Mouse (Mus musculus): Measurements from ENCODE around the gene Dach1. TPM values are rescaled to one million over a fixed set of nuclear protein-coding genes. Genes with fewer than 3 reads are reported as not detected.
A peak's percentile ranks its signal among the peaks of the same experiment; 100 is the strongest.

The Dach1 gene
- polyA plus RNA-seq, 1 experiment from 2014 or later, result 33.7 TPM

DNA sequence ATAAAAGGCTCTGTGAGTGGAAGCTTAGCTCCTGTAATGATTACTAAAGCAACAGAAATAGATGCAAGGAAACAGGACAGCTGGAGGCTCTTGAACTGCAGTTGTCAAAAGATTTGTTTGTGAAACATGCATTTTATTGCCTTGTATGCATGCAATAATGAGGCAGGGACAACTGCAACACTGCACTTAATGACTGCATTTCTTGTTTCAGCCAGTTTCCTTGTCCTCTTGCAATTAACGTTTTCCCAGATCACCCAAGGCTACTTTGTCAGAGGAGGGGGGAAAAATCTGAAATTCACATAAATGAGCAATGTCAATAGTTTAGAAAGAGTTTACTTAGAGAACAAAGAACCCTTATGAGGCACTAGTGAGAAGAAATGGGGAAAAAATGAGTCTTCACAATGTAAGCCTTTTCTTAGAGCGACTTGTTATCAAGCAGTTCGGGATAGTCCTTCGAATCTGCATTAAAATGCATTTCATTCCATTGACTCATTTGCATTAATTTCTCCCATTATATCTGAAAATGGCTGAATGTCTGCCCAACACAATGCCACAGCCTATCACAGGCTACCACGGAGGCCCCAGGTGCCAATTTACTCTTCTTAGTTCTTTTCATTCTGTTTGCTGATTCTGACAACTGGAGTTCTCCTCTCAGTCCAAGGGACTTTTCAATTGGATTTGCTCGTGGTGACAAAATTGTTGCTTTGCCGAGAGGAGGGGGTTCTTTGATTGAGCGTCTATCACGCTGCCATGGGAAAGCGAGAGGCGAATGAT, 96.7 kb downstream of the Dach1 start:
- 24% methylated on average over 11 of the region's 11 CpGs for WGBS
- H3K4me1 ChIP-seq (replicated peaks; ENCODE audit: control insufficient read depth, insufficient read depth, low read length), result peaks cover 12% of the 10 kb centered on the region
- no peak overlapping the region for H3K4me3 ChIP-seq (ENCODE audit: low read depth, low read length)
- peak overlapping the region; percentile 70 for H3K27ac ChIP-seq (ENCODE audit: low read depth, low read length)
- H3K9me3 ChIP-seq (ENCODE audit: control insufficient read depth, low read length), result no peaks in the 10 kb centered on the region
- H3K4me2 ChIP-seq (replicated peaks; ENCODE audit: low read depth, low read length), result peak overlapping the region; percentile 12; the same call in 1 of the 2 replicates
- H3K36me3 ChIP-seq (ENCODE audit: control insufficient read depth, insufficient read depth, low read length), result no peaks in the 10 kb centered on the region
- peak; percentile 88 for ATAC-seq (ENCODE audit: low FRiP score)
- peak; percentile 52 for DNase-seq (ENCODE audit: low spot score)
- H3K27me3 ChIP-seq (ENCODE audit: control insufficient read depth, insufficient read depth, low read length), result no peaks in the 10 kb centered on the region
- H3K9ac ChIP-seq (ENCODE audit: low read depth, low read length), result no peak overlapping the region

DNA sequence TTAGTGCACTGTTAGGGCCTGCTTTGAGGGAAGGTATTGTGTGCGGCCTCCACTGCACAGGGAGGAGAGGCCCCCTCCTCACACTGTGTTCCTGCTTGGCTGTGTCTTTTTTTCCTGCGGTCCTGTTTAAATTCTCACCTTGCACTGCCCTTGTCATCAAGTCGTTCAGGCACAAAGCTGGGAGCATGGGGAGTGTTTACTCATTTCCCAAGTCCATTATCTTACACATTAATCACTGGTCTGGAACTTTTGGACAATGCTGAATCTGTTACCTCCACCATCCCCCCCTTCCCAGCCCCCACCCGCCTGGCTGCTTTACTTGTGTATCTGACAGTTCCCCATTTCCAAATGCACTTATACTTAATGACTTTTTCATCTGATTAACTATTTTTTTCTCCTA, 97.7 kb downstream of the Dach1 start:
- DNase-seq (ENCODE audit: low spot score) (no peak), ATAC-seq (ENCODE audit: low FRiP score) (peak; percentile 68)
- Histone ChIP-seq H3K4me3 (ENCODE audit: low read depth, low read length) (no peak overlapping the region), H3K9ac (ENCODE audit: low read depth, low read length) (no peak overlapping the region), H3K36me3 (ENCODE audit: control insufficient read depth, insufficient read depth, low read length) (no peaks in the 10 kb centered on the region), H3K27me3 (ENCODE audit: control insufficient read depth, insufficient read depth, low read length) (no peaks in the 10 kb centered on the region), H3K9me3 (ENCODE audit: control insufficient read depth, low read length) (no peaks in the 10 kb centered on the region), H3K27ac (ENCODE audit: low read depth, low read length) (peak overlapping the region; percentile 70), H3K4me1 (replicated peaks; ENCODE audit: control insufficient read depth, insufficient read depth, low read length) (peaks cover 12% of the 10 kb centered on the region), H3K4me2 (replicated peaks; ENCODE audit: low read depth, low read length) (no peak overlapping the region)
- 16% methylated on average over 4 of the region's 4 CpGs for WGBS

DNA sequence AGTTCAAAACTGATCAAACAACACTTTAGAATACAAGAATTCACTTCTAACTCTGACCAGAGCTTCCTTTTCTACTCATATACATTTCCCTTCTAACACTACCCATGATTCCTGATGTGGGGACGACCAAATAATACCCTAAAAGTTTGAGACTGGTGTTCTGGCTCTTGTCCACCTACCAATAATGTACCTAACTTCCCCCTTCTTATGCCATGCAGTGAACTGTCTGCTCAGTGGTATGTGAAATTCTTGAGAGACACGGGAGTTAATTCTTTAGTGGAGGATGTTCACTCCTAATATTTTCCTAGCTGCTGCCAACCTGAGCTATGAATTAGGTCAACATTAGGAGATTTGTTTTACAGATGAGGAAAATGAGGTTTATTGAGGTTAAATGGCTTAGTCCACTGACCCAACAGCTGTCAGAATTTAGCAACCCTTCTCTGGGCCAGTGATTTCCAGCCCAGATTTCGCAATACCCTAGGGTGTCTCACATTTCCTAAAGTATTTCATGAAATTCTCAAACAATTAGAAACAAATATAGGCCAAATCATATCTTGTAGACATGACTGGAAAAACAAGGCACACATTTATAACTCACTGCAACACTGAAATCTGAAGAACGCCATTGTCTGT, 102.2 kb downstream of the Dach1 start:
- H3K9me3 ChIP-seq (ENCODE audit: control insufficient read depth, low read length), result no peaks in the 10 kb centered on the region
- DNase-seq (ENCODE audit: low spot score), result no peak
- H3K4me3 ChIP-seq (ENCODE audit: low read depth, low read length), result no peak overlapping the region
- H3K27ac ChIP-seq (ENCODE audit: low read depth, low read length), result no peak overlapping the region
- H3K9ac ChIP-seq (ENCODE audit: low read depth, low read length), result no peak overlapping the region
- H3K27me3 ChIP-seq (ENCODE audit: control insufficient read depth, insufficient read depth, low read length), result no peaks in the 10 kb centered on the region
- H3K36me3 ChIP-seq (ENCODE audit: control insufficient read depth, insufficient read depth, low read length), result no peaks in the 10 kb centered on the region
- H3K4me1 ChIP-seq (replicated peaks; ENCODE audit: control insufficient read depth, insufficient read depth, low read length), result peaks cover 9% of the 10 kb centered on the region
- 76% methylated on average over 4 of the region's 4 CpGs for WGBS
- no peak for ATAC-seq (ENCODE audit: low FRiP score)
- no peak overlapping the region for H3K4me2 ChIP-seq (replicated peaks; ENCODE audit: low read depth, low read length)

DNA sequence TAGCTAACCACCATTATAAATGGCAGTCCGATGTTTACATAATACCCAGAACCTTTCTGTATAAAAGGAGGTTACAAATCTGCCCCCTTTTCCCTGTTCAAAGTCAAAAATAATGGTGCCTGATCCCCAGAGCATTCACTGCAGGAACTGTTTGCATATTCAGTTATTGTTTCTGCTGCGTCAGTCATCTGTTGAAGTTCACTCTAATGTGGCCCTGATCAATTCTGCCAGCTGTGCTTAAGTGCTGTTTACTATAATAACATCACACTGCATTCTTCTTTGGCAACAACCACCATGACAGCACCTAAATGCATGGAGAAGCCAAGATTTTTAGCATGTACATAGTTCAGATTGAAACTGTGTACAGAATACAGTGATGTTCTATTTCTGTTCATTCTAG, 105.4 kb downstream of the Dach1 start:
- no peak overlapping the region for H3K27ac ChIP-seq (ENCODE audit: low read depth, low read length)

DNA sequence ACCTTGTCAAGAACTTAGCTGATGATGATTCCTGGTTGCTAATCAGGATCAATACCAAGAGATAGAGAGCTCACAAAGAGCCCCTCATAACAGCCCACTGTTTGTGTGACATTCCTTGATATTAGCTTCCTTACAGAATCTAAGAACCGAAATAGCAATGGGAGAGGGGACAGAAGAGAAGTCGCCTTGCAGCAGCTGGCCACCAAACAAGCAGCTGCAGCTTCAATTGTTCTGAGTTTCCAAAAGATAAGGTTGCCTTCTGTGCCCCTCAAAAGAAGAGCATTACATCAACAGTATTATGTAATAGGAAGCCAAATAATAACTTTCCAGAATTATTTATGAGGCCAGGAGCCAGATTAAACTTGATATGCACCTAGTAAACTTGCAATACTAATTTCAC, 120.2 kb downstream of the Dach1 start:
- no peaks in the 10 kb centered on the region for H3K4me1 ChIP-seq (replicated peaks; ENCODE audit: control insufficient read depth, insufficient read depth, low read length)

More for the DNA sequence above, 105.4 kb downstream of the Dach1 start:
- Histone ChIP-seq H3K9me3 (ENCODE audit: control insufficient read depth, low read length) (no peaks in the 10 kb centered on the region), H3K4me2 (replicated peaks; ENCODE audit: low read depth, low read length) (no peak overlapping the region), H3K27me3 (ENCODE audit: control insufficient read depth, insufficient read depth, low read length) (no peaks in the 10 kb centered on the region), H3K4me1 (replicated peaks; ENCODE audit: control insufficient read depth, insufficient read depth, low read length) (peaks cover 2% of the 10 kb centered on the region; the same call in 1 of the 2 replicates), H3K4me3 (ENCODE audit: low read depth, low read length) (no peak overlapping the region), H3K36me3 (ENCODE audit: control insufficient read depth, insufficient read depth, low read length) (no peaks in the 10 kb centered on the region), H3K9ac (ENCODE audit: low read depth, low read length) (no peak overlapping the region)
- ATAC-seq (ENCODE audit: low FRiP score), result peak; percentile 63
- DNase-seq (ENCODE audit: low spot score), result no peak
- WGBS, result 16% methylated on average over 2 of the region's 2 CpGs

DNA sequence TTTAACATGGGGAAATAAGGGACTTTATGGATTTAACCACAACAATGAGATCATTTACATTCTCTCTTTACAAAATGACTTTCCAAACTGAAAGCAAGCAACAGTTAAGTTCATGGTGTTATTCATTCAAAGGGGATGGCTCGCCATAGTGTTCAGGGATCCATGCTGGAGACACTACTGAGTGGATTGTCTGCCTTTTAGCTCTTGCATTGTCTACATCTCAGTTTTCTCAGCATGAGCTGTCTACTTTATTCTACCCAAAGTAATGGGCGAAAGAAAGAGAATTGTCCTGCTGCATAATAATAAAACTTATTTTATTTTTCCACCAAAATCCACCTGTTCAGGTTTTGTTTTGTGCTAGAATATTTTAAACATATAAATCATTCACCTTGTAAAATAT, 121.2 kb downstream of the Dach1 start:
- H3K9ac ChIP-seq (ENCODE audit: low read depth, low read length), result no peak overlapping the region
- DNase-seq (ENCODE audit: low spot score), result no peak
- no peaks in the 10 kb centered on the region for H3K27me3 ChIP-seq (ENCODE audit: control insufficient read depth, insufficient read depth, low read length)
- H3K4me3 ChIP-seq (ENCODE audit: low read depth, low read length), result no peak overlapping the region
- no peak overlapping the region for H3K4me2 ChIP-seq (replicated peaks; ENCODE audit: low read depth, low read length)
- H3K36me3 ChIP-seq (ENCODE audit: control insufficient read depth, insufficient read depth, low read length), result no peaks in the 10 kb centered on the region
- H3K9me3 ChIP-seq (ENCODE audit: control insufficient read depth, low read length), result no peaks in the 10 kb centered on the region
- no peak overlapping the region for H3K27ac ChIP-seq (ENCODE audit: low read depth, low read length)
- H3K4me1 ChIP-seq (replicated peaks; ENCODE audit: control insufficient read depth, insufficient read depth, low read length), result no peaks in the 10 kb centered on the region
- peak; percentile 74 for ATAC-seq (ENCODE audit: low FRiP score)
- 32% methylated on average over 2 of the region's 2 CpGs for WGBS

More for the DNA sequence above, 120.2 kb downstream of the Dach1 start:
- ATAC-seq (ENCODE audit: low FRiP score), result no peak
- 11% methylated on average over 2 of the region's 2 CpGs for WGBS
- peak overlapping the region; percentile 62 for H3K27ac ChIP-seq (ENCODE audit: low read depth, low read length)
- no peak overlapping the region for H3K9ac ChIP-seq (ENCODE audit: low read depth, low read length)
- no peak overlapping the region for H3K4me2 ChIP-seq (replicated peaks; ENCODE audit: low read depth, low read length)
- H3K36me3 ChIP-seq (ENCODE audit: control insufficient read depth, insufficient read depth, low read length), result no peaks in the 10 kb centered on the region
- no peaks in the 10 kb centered on the region for H3K9me3 ChIP-seq (ENCODE audit: control insufficient read depth, low read length)
- no peak for DNase-seq (ENCODE audit: low spot score)
- H3K27me3 ChIP-seq (ENCODE audit: control insufficient read depth, insufficient read depth, low read length), result no peaks in the 10 kb centered on the region
- no peak overlapping the region for H3K4me3 ChIP-seq (ENCODE audit: low read depth, low read length)

DNA sequence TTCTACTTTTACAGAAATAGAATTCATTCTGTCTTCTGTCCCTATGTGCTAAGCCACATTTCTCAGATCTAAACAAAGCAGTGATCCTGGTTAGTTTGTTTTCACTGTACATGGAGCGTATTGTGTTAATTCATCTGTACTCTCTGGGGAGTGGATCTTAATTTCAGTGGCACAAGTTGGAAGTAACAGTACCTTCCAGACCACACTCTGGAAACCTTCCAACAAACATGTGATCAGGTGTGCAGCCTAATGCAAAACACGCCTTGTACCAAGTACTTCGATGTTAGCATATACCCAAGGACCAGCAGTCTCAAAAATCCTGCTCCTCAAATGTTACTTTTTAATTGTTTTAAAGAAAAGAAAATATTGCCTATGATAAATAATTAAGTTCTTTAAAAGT, 121.9 kb downstream of the Dach1 start:
- DNase-seq (ENCODE audit: low spot score), result no peak
- Histone ChIP-seq H3K27ac (ENCODE audit: low read depth, low read length) (peak overlapping the region; percentile 51; the same call in 1 of the 2 replicates), H3K36me3 (ENCODE audit: control insufficient read depth, insufficient read depth, low read length) (no peaks in the 10 kb centered on the region), H3K4me1 (replicated peaks; ENCODE audit: control insufficient read depth, insufficient read depth, low read length) (no peaks in the 10 kb centered on the region), H3K9me3 (ENCODE audit: control insufficient read depth, low read length) (no peaks in the 10 kb centered on the region), H3K4me3 (ENCODE audit: low read depth, low read length) (no peak overlapping the region), H3K4me2 (replicated peaks; ENCODE audit: low read depth, low read length) (no peak overlapping the region), H3K9ac (ENCODE audit: low read depth, low read length) (no peak overlapping the region), H3K27me3 (ENCODE audit: control insufficient read depth, insufficient read depth, low read length) (no peaks in the 10 kb centered on the region)
- ATAC-seq (ENCODE audit: low FRiP score), result peak; percentile 23; the same call in 1 of the 2 replicates
- 55% methylated on average over 3 of the region's 3 CpGs for WGBS

DNA sequence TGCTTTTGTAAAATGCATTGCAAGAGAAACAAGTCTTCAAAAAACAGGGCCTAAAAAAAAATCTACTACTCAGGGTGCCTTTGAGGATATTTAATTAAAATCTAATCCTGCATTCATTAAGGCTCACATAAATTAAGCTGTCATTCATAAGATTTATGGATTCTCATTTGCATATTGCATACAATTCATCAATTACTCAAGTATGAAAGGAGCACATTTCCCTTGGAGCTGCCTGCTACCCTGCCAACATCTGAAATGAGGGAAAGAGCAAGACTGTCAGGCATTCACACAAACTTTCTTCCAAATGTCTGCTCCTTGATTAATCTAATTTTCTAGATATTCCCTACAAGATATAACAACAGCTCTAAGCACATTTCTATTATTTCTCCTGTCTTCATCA, 122.6 kb downstream of the Dach1 start:
- Histone ChIP-seq H3K27me3 (ENCODE audit: control insufficient read depth, insufficient read depth, low read length) (no peaks in the 10 kb centered on the region), H3K9ac (ENCODE audit: low read depth, low read length) (no peak overlapping the region), H3K9me3 (ENCODE audit: control insufficient read depth, low read length) (no peaks in the 10 kb centered on the region), H3K4me1 (replicated peaks; ENCODE audit: control insufficient read depth, insufficient read depth, low read length) (no peaks in the 10 kb centered on the region), H3K4me3 (ENCODE audit: low read depth, low read length) (no peak overlapping the region), H3K4me2 (replicated peaks; ENCODE audit: low read depth, low read length) (no peak overlapping the region), H3K36me3 (ENCODE audit: control insufficient read depth, insufficient read depth, low read length) (no peaks in the 10 kb centered on the region), H3K27ac (ENCODE audit: low read depth, low read length) (0 out of 2 replicates have a peak overlapping the region, but pooled peaks have one; percentile 27)
- ATAC-seq (ENCODE audit: low FRiP score) (peak; percentile 48; the same call in 1 of the 2 replicates), DNase-seq (ENCODE audit: low spot score) (no peak)

DNA sequence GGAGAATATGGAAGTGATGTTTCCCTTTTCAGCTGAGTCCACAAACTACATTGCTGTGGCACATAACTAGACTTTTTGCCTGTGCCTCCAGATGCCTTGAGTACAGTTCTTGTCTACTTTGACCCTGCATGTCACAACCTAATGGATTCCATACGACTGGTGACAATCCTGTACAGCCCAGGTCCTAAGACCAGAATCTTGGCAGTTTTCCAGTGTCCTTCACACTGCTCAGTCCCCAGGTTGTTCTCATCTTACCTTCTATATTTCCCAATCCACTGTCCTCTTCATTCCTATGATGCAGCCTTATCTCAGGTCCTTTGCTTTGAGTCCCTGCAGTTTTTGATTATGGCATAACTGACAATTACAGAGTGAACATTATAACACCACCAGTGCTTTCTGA, 131.0 kb downstream of the Dach1 start:
- no peak overlapping the region for H3K9ac ChIP-seq (ENCODE audit: low read depth, low read length)
- no peaks in the 10 kb centered on the region for H3K36me3 ChIP-seq (ENCODE audit: control insufficient read depth, insufficient read depth, low read length)
- no peaks in the 10 kb centered on the region for H3K9me3 ChIP-seq (ENCODE audit: control insufficient read depth, low read length)
- no peak overlapping the region for H3K27ac ChIP-seq (ENCODE audit: low read depth, low read length)
- no peaks in the 10 kb centered on the region for H3K4me1 ChIP-seq (replicated peaks; ENCODE audit: control insufficient read depth, insufficient read depth, low read length)
- 39% methylated on average over 1 of the region's 1 CpGs for WGBS
- no peak overlapping the region for H3K4me2 ChIP-seq (replicated peaks; ENCODE audit: low read depth, low read length)
- ATAC-seq (ENCODE audit: low FRiP score) (no peak), DNase-seq (ENCODE audit: low spot score) (no peak)
- no peaks in the 10 kb centered on the region for H3K27me3 ChIP-seq (ENCODE audit: control insufficient read depth, insufficient read depth, low read length)
- no peak overlapping the region for H3K4me3 ChIP-seq (ENCODE audit: low read depth, low read length)
